Mouse (Mus musculus) forelimb bud, embryonic 11.5 days (tissue): ENCODE data around the gene Padi2.

ENCODE experiments used
- DNase-seq: peaks from one replicate; pipeline ENCODE4 v3.0.0-alpha.2; 2012; ENCODE audit warnings: low read depth, low spot score

The Padi2 gene

GRCm38 (mm10) chr4:140881026-140881670 lies 25.0 kb upstream of the Padi2 start:
- DNase-seq, result no peak

GRCm38 (mm10) chr4:140881771-140882170 lies 24.4 kb upstream of the Padi2 start:
- DNase-seq, result no peak

- DNase-seq, result no peak
These were observed 23.8 kb upstream of the Padi2 start for GRCm38 (mm10) chr4:140882365-140882764.

DNA sequence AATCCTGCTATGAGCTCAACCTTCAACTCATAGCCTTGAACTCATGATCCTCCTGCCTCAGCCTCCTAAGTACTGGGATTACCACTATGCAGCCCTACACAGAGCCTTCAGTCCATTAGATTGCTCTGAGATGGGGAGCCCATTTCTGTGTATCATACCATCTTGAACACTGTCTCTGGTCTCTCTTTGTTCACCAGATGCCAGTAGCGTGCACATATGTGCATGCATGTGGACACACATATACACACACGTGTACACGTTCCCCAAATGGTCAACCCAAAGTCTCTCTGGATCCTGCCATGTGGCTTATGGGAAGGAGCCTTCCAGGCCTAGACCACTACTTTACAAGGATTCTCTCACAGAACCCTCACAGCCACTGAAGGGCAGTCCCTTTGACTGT lies 23.2 kb upstream of the Padi2 start:
- DNase-seq, result no peak

- DNase-seq, result no peak
These were observed 22.3 kb upstream of the Padi2 start for GRCm38 (mm10) chr4:140883852-140884251.

- no peak for DNase-seq
These were observed 14.5 kb upstream of the Padi2 start for GRCm38 (mm10) chr4:140891525-140892162.

GRCm38 (mm10) chr4:140892163-140892530 lies 14.0 kb upstream of the Padi2 start:
- no peak for DNase-seq

DNA sequence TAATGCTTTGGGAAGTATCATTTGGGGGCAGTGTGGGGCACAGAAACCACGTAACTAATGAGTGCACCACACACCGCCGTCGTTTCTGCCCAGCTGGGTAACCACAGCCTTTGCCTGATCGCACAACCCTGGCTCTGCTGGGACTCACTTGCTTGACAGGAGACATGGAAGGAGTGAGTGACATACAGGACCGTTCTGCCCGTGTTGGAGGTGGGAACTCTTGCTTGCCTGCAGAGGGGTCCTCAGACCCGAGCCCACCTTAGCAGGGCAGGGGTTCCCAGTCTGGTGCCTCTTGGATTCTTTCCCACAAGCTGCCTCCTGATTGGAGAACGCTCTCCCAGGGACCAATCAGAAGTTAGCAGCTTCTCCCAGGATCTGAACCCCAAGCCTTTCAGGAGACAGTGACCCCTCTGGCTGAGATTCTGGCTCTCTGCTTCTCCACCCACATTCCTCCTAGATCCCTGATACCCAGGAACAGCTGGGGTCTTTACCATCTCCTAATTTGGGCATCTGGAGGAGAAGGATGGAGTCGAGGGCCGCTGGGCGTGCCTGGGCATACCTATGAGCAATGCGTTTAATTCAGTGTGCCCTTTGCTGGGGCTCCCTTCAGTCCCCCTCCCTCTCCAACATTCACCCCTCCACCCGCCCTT lies 1.2 kb upstream of the Padi2 start:
- no peak for DNase-seq

DNA sequence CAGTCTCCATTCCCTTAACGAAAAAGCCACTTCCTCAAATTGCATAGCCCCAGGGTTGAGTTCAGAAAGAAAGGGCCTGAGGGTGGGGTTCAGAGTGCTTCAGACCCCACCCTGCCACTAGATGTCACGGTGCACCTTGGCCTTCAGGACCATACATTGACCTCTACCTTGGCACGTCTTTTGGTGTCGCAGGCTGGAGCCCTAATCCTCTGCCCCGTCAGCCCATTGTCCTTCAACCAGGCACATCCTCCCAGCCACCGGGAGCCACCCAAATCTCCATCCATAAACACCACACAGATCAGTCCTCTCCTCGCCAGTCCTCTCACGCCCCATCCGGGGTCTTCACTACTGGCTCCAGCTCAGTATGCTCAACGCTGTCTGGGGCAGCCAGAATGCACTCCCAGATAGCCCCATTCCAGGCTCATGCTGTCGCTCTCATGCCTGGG lies 695 bp upstream of the Padi2 start:
- no peak for DNase-seq

- DNase-seq, result no peak
These were observed 710 bp downstream of the Padi2 start for GRCm38 (mm10) chr4:140906827-140907280.

- DNase-seq, result no peak
These were observed 1.3 kb downstream of the Padi2 start for GRCm38 (mm10) chr4:140907306-140908024.

DNA sequence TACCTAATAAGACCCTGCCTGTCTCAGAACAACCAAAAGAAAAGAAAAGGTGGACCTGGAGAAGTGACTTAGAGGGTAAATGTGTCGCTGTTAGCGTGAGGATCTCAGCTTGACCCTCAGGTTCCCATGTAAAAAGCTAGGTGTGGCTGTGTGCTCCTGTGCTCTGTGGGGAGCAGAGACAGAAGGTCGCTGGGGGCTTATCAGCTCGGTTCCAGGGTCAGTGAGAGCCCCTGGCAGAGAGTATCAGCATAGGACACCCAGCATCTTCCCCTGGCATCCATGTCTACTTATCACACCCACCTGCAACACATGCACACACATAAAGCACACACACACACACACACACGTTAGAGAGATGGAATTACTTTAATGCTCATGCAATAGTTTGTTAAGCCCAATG lies 2.5 kb downstream of the Padi2 start:
- no peak for DNase-seq

DNA sequence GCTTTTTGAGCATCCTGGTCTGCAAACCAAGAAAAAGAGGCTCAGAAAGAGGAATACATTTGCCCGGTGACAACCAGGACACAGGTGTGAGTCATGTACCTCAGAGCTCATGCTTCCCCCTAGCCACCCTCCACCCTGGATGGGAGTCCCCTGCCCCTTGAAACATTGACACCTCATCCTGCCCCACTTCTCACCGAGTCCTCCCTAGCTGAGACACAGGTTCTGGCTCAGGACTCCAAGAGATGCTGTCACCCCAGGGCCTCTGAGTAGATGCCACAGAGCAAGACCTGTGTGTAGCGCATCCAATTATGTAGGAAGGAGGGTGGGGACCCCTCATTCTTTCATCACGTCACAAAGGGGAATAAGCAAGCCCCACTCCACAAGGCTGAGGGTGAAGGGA lies 3.4 kb downstream of the Padi2 start:
- no peak for DNase-seq

GRCm38 (mm10) chr4:140910661-140911310 lies 4.6 kb downstream of the Padi2 start:
- DNase-seq, result no peak

DNA sequence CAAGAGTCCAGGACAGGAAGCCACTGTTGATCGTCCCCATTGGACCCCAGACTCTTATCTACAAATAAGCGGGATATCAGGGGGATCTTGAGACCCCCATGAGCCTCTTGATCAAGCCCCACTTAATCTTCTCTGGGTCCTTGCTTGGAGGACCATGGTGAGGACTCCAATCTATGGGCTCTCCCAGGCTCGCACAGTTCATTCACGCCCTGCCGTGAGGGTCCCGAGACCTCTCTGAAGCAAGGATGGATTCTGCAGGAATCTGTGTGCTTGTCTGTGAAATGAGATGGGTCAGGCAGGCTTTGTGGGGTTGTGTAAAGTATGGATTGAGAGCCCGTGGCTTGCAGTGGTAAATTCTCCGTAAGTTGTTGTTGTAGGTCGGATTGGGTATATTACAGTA lies 5.3 kb downstream of the Padi2 start:
- DNase-seq, result no peak

DNA sequence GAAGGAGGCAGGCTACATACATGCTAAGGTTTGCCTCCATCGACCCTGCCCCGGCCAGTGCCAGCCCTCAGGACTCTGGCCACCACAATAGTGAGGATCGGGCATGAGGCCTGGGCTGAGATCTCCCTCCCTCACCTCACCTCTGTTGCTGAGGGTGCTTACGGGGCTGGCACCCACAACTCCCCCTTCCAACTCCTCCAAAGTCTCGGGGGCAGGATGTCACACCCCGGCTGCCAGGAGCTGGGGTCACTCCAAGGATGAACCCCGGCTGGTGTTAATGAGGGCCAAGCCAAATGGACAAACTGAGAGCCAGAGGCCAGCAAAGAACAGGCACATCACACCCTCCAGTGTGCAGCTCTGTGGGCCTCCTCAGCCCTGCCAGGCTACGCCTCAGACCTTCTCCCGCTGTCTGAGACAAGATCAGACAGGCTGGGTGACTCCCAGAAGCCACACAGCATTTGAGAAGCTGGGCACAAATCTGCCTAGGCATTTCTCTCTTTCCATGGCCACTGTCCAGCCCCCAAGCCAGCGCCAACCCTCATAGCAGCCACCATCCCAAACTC lies 6.2 kb downstream of the Padi2 start:
- no peak for DNase-seq

GRCm38 (mm10) chr4:140913565-140913964 lies 7.4 kb downstream of the Padi2 start:
- DNase-seq, result no peak

DNA sequence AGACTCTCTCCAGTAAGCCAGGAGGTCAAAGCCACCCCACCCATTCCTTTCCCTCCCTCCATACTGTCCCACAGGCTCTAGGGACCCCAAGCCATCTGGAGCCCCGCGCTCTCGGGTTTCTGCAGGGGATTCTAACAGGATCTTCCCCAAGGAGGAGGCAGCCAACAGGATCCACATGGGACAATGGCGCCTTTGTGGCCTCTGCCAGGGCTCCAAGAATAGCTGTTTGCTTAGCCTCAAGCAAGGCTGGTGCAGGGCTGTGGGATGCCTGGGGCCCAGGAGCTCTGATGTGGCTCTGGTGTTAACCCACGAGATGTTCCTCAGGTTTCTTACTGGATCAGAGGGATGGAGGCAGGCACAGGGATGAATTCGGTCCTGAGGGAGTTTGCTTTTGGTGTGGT lies 8.6 kb downstream of the Padi2 start:
- DNase-seq, result no peak

- no peak for DNase-seq
These were observed 9.1 kb downstream of the Padi2 start for GRCm38 (mm10) chr4:140915235-140915634.

DNA sequence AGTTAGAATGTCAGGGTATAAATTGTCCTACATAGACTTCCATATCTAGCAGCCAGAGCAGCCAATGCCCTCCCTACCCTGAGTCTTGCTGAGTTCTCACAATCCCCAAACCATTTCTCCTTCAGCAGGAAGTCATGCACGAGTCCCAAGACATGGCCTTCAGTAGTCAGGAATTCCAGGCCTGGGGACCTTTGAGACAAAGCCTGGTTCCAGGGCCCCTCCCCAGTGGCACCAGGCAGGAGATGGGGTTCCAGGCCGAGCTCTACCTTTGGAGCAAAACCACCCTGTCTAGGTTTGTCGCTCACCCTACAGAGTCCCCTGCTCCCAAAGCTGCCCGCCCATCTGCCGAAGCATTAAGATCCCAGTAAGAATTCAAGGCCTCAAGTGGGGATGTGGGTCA lies 10.2 kb downstream of the Padi2 start:
- DNase-seq, result no peak

- no peak for DNase-seq
These were observed 11.3 kb downstream of the Padi2 start for GRCm38 (mm10) chr4:140917451-140917850.
